Mouse (Mus musculus): ENCODE results near the gene Tle4.

DNA sequence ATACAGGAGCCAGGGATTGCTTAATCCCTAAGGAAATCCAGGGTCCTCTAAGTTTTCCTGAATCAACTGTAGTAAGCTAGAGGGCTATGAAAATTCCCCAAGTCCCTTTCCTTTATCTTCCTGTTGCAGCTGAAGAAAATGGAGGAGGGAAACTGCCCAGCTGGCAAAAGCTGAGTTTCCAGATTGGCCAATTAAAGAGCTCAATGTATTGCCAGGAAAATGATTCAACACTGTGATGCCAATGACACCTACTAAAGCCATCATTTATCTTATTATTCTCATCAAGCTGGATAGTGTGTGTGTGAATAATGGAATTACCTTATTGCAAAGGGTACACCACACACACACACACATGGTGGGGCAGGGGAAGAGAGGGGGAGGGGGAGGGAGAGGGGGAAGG is 22.0 kb upstream of the Tle4 start:
- TF ChIP-seq POLR2A (IDR thresholded peaks at IDR 0.05; ENCODE audit: insufficient read length, low read depth) (no peak), CEBPB (IDR thresholded peaks at IDR 0.05; ENCODE audit: insufficient read depth, poor library complexity, severe bottlenecking) (no peak), POLR2AphosphoS2 (IDR thresholded peaks at IDR 0.05; ENCODE audit: insufficient read length, low read depth) (no peak), E2F4 (IDR thresholded peaks at IDR 0.05; ENCODE audit: insufficient read depth) (no peak), USF1 (IDR thresholded peaks at IDR 0.05; ENCODE audit: low read depth) (no peak), MAX (IDR thresholded peaks at IDR 0.05; ENCODE audit: low read depth) (no peak), TCF12 (IDR thresholded peaks at IDR 0.05; ENCODE audit: insufficient read depth, poor library complexity, severe bottlenecking) (no peak)

All from myocyte (in vitro differentiated cells).